Comparison of ENCODE assay signal across 35 mouse cellular contexts in the genomic region with DNA sequence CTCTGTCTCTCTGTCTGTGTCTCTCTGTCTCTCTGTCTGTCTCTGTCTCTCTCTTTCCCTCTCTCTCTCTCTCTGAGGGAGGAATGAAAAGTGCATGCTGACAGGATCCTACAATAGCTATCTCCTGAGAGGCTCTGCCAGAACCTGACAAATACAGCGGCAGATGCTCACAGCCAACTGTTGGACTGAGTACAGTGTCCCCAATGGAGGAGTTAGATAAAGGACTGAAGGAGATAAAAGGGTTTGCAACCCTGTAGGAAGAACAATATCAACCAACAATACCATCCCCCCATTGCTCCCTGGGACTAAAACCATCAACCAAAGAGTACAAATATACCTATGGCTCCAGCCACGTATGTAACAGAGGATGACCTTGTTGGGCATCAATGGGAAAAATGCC.
"Had no signal": no experiment of that assay in that cellular context is flagged by ENCODE, and none has a peak within 500 bp of the region (broad histone marks: within the 10 kb centered on the region; RNA-seq: fewer than 3 reads in every experiment).

No protein-coding gene starts in this region.

- H3K27ac ChIP-seq: heart, embryonic 10.5 days; heart, embryonic 13.5 days; heart, embryonic 15.5 days; hindbrain, embryonic 10.5 days; hindbrain, embryonic 12.5 days; hindbrain, embryonic 13.5 days; hindbrain, embryonic 14.5 days; hindbrain, embryonic 15.5 days; hindbrain, postnatal 0 days; intestine, embryonic 15.5 days; kidney, embryonic 15.5 days; kidney, postnatal 0 days; layer of hippocampus, adult 2 months; left cerebral cortex, adult 2 months had no signal

- ATAC-seq: hindbrain, postnatal 0 days; inflammation-experienced regulatory T-cells, adult 6 months; intestine, embryonic 15.5 days; intestine, embryonic 16.5 days; intestine, postnatal 0 days had no signal

- H3K9me3 ChIP-seq: heart, embryonic 10.5 days; heart, embryonic 12.5 days; heart, embryonic 13.5 days; heart, embryonic 15.5 days; hindbrain, embryonic 10.5 days; hindbrain, embryonic 12.5 days; hindbrain, embryonic 13.5 days; hindbrain, embryonic 15.5 days; intestine, embryonic 15.5 days; kidney, embryonic 15.5 days had no signal

- DNase-seq: heart, postnatal 10 days; heart, postnatal 14 days; heart, postnatal 36 days; heart, postnatal 4 days; kidney, adult 11 months; kidney, adult 18-20 months; kidney, adult 2 months; kidney, adult 8-10 months; kidney, adult 9 months; kidney, postnatal 10 days; kidney, postnatal 14 days; kidney, postnatal 25 days; kidney, postnatal 36 days; kidney, postnatal 4 days; layer of hippocampus, adult 9-11 months; layer of hippocampus, postnatal 36 days had no signal

- H3K4me2 ChIP-seq: heart, embryonic 11.5 days; heart, embryonic 12.5 days; heart, embryonic 13.5 days; heart, embryonic 15.5 days; hindbrain, embryonic 12.5 days; hindbrain, embryonic 13.5 days; hindbrain, embryonic 14.5 days; hindbrain, embryonic 15.5 days; intestine, embryonic 15.5 days; kidney, embryonic 15.5 days had no signal

- H3K27me3 ChIP-seq: heart, embryonic 12.5 days; heart, embryonic 13.5 days; heart, embryonic 15.5 days; hindbrain, embryonic 12.5 days; hindbrain, embryonic 13.5 days; hindbrain, embryonic 15.5 days; intestine, embryonic 15.5 days; kidney, embryonic 15.5 days had no signal

- H3K4me1 ChIP-seq: heart, embryonic 10.5 days; heart, embryonic 12.5 days; heart, embryonic 13.5 days; heart, embryonic 15.5 days; hindbrain, embryonic 10.5 days; hindbrain, embryonic 12.5 days; hindbrain, embryonic 13.5 days; hindbrain, embryonic 15.5 days; intestine, embryonic 15.5 days; kidney, embryonic 15.5 days had no signal

- H3K4me3 ChIP-seq: heart, embryonic 10.5 days; heart, embryonic 12.5 days; heart, embryonic 13.5 days; heart, embryonic 15.5 days; hindbrain, embryonic 10.5 days; hindbrain, embryonic 12.5 days; hindbrain, embryonic 13.5 days; hindbrain, embryonic 15.5 days; intestine, embryonic 15.5 days; kidney, embryonic 15.5 days; layer of hippocampus, adult 2 months; left cerebral cortex, adult 2 months had no signal

- H3K36me3 ChIP-seq: heart, embryonic 10.5 days; heart, embryonic 12.5 days; heart, embryonic 13.5 days; heart, embryonic 15.5 days; hindbrain, embryonic 10.5 days; hindbrain, embryonic 12.5 days; hindbrain, embryonic 13.5 days; hindbrain, embryonic 15.5 days; intestine, embryonic 15.5 days; kidney, embryonic 15.5 days had no signal

- H3K9ac ChIP-seq: heart, embryonic 12.5 days; heart, embryonic 13.5 days; heart, embryonic 15.5 days; hindbrain, embryonic 12.5 days; hindbrain, embryonic 13.5 days; hindbrain, embryonic 14.5 days; hindbrain, embryonic 15.5 days; intestine, embryonic 15.5 days; kidney, embryonic 15.5 days had no signal
